Mouse (Mus musculus) heart, embryonic 13.5 days (tissue): Measurements from ENCODE around the gene Ints1. TPM values are rescaled to one million over a fixed set of nuclear protein-coding genes. Genes with fewer than 3 reads are reported as not detected.

Experiments
- ATAC-seq: fragments of 200-750 bp; cut with Nextera tagmentation; 2 replicates; pipeline ENCODE4 v1.8.0; 2017; ENCODE audit warnings: moderate TSS enrichment; ENCODE audit not compliant: insufficient number of reproducible peaks, low FRiP score, low TSS enrichment; ENCODE audit errors: extremely low read depth
- H3K27ac ChIP-seq: fragments of 300-500 bp; sonication (generic); replicated peaks from 2 replicates; pipeline ENCODE4 v1.5.1; 2015; ENCODE audit warnings: moderate library complexity, mild to moderate bottlenecking, inconsistent platforms
- H3K27me3 ChIP-seq: fragments of 300-500 bp; sonication (generic); replicated peaks from 2 replicates; pipeline ENCODE4 v1.6.1; 2015; ENCODE audit warnings: mild to moderate bottlenecking, inconsistent platforms
- H3K36me3 ChIP-seq: fragments of 300-500 bp; sonication (generic); 2 replicates; pipeline ENCODE4 v1.6.1; 2015; ENCODE audit warnings: mild to moderate bottlenecking, inconsistent platforms
- H3K4me1 ChIP-seq: fragments of 300-500 bp; sonication (generic); 2 replicates; pipeline ENCODE4 v1.6.1; 2015; ENCODE audit warnings: inconsistent platforms
- H3K4me2 ChIP-seq: fragments of 300-500 bp; sonication (generic); 2 replicates; pipeline ENCODE4 v1.6.1; 2015; ENCODE audit warnings: inconsistent platforms, mild to moderate bottlenecking, moderate library complexity
- H3K4me3 ChIP-seq: fragments of 300-500 bp; sonication (generic); 2 replicates; pipeline ENCODE4 v1.5.1; 2015; ENCODE audit warnings: moderate library complexity, mild to moderate bottlenecking, inconsistent platforms
- H3K9ac ChIP-seq: fragments of 300-500 bp; sonication (generic); 2 replicates; pipeline ENCODE4 v1.6.1; 2015; ENCODE audit warnings: inconsistent platforms, mild to moderate bottlenecking, moderate library complexity
- H3K9me3 ChIP-seq: fragments of 300-500 bp; sonication (generic); 2 replicates; pipeline ENCODE4 v1.6.1; 2016; ENCODE audit warnings: inconsistent platforms
- WGBS: fragments of 180-500 bp; shearing (Covaris S2); methylation state at CpG from one replicate; pipeline ENCODE4 v1.1.7; 2015; ENCODE audit warnings: mixed read lengths; 5-methylcytosine and 5-hydroxymethylcytosine counted together
- polyA plus RNA-seq: library from polyadenylated mRNA; unstranded; fragments of >200 nt; fragmentation: Nextera tagmentation; extraction: Ambion mirVana; gene quantifications from 2 replicates; pipeline ENCODE4 v1.2.1, GENCODE M21; 2015

The Ints1 gene
- polyA plus RNA-seq, 1 experiment from 2014 or later, result 19.1 TPM

- H3K4me1 ChIP-seq, result peaks cover 59% of the 10 kb centered on the region
Observed at GRCm38 (mm10) chr5:139792159-139792775, 16.8 kb upstream of the Ints1 start.

GRCm38 (mm10) chr5:139791227-139792158 lies 16.0 kb upstream of the Ints1 start, which contains the start of gene Mafk:
Mafk (plus strand) TSS chr5:139791513.
- peak within 1 kb of the TSS; percentile 94 for H3K9ac ChIP-seq
- peak within 1 kb of the TSS; percentile 99 for H3K4me2 ChIP-seq
- H3K36me3 ChIP-seq, result no peaks in the 10 kb centered on the region
- H3K4me3 ChIP-seq, result peak within 1 kb of the TSS; percentile 98
- no peaks in the 10 kb centered on the region for H3K9me3 ChIP-seq
- H3K27me3 ChIP-seq, result no peaks in the 10 kb centered on the region
- H3K27ac ChIP-seq, result peak within 1 kb of the TSS; percentile 99
- WGBS, result under 1% methylated on average over 92 of the region's 92 CpGs
- peaks cover 52% of the 10 kb centered on the region for H3K4me1 ChIP-seq
- ATAC-seq, result peak; percentile 86

More at GRCm38 (mm10) chr5:139792159-139792775, 16.8 kb upstream of the Ints1 start:
- peak overlapping the region; percentile 94 for H3K9ac ChIP-seq
- no peaks in the 10 kb centered on the region for H3K36me3 ChIP-seq
- H3K4me2 ChIP-seq, result peak overlapping the region; percentile 99
- peak overlapping the region; percentile 99 for H3K27ac ChIP-seq
- H3K27me3 ChIP-seq, result no peaks in the 10 kb centered on the region
- peak overlapping the region; percentile 98 for H3K4me3 ChIP-seq
- H3K9me3 ChIP-seq, result no peaks in the 10 kb centered on the region
- ATAC-seq, result no peak
- 7% methylated on average over 11 of the region's 11 CpGs for WGBS

GRCm38 (mm10) chr5:139789466-139789865 lies 14.0 kb upstream of the Ints1 start:
- Histone ChIP-seq H3K4me1 (peaks cover 32% of the 10 kb centered on the region), H3K9me3 (no peaks in the 10 kb centered on the region), H3K36me3 (no peaks in the 10 kb centered on the region), H3K4me2 (no peak overlapping the region), H3K27ac (no peak overlapping the region), H3K9ac (no peak overlapping the region), H3K4me3 (no peak overlapping the region), H3K27me3 (no peaks in the 10 kb centered on the region)
- ATAC-seq, result no peak
- WGBS, result 39% methylated on average over 4 of the region's 4 CpGs

- Histone ChIP-seq H3K9ac (no peak overlapping the region), H3K36me3 (no peaks in the 10 kb centered on the region), H3K27me3 (no peaks in the 10 kb centered on the region), H3K4me3 (no peak overlapping the region), H3K4me2 (no peak overlapping the region), H3K4me1 (no peaks in the 10 kb centered on the region), H3K9me3 (no peaks in the 10 kb centered on the region), H3K27ac (no peak overlapping the region)
- 60% methylated on average over 8 of the region's 8 CpGs for WGBS
- no peak for ATAC-seq
Observed at GRCm38 (mm10) chr5:139781406-139781805, 5.9 kb upstream of the Ints1 start.

GRCm38 (mm10) chr5:139776966-139777365 lies 1.5 kb upstream of the Ints1 start:
- Histone ChIP-seq H3K36me3 (peaks cover 22% of the 10 kb centered on the region), H3K27ac (no peak overlapping the region), H3K4me1 (peaks cover 11% of the 10 kb centered on the region), H3K27me3 (no peaks in the 10 kb centered on the region), H3K4me2 (no peak overlapping the region), H3K4me3 (no peak overlapping the region), H3K9ac (no peak overlapping the region), H3K9me3 (no peaks in the 10 kb centered on the region)
- 68% methylated on average over 5 of the region's 5 CpGs for WGBS
- ATAC-seq, result no peak

GRCm38 (mm10) chr5:139768216-139768615 lies 7.3 kb downstream of the Ints1 start:
- no peaks in the 10 kb centered on the region for H3K9me3 ChIP-seq
- no peak for ATAC-seq
- no peaks in the 10 kb centered on the region for H3K4me1 ChIP-seq
- no peak overlapping the region for H3K4me3 ChIP-seq
- WGBS, result 89% methylated on average over 8 of the region's 8 CpGs
- H3K4me2 ChIP-seq, result no peak overlapping the region
- no peaks in the 10 kb centered on the region for H3K27me3 ChIP-seq
- no peak overlapping the region for H3K27ac ChIP-seq
- H3K36me3 ChIP-seq, result peaks cover 100% of the 10 kb centered on the region
- no peak overlapping the region for H3K9ac ChIP-seq

- Histone ChIP-seq H3K9ac (no peak overlapping the region), H3K27ac (no peak overlapping the region), H3K36me3 (peaks cover 100% of the 10 kb centered on the region), H3K9me3 (no peaks in the 10 kb centered on the region), H3K4me3 (no peak overlapping the region), H3K4me2 (no peak overlapping the region), H3K4me1 (no peaks in the 10 kb centered on the region), H3K27me3 (no peaks in the 10 kb centered on the region)
- 78% methylated on average over 11 of the region's 11 CpGs for WGBS
- ATAC-seq, result no peak
Observed at GRCm38 (mm10) chr5:139764296-139764695, 11.2 kb downstream of the Ints1 start.

- H3K9me3 ChIP-seq, result no peaks in the 10 kb centered on the region
- no peaks in the 10 kb centered on the region for H3K27me3 ChIP-seq
- no peaks in the 10 kb centered on the region for H3K4me1 ChIP-seq
- no peak overlapping the region for H3K4me3 ChIP-seq
- peaks cover 98% of the 10 kb centered on the region for H3K36me3 ChIP-seq
- H3K9ac ChIP-seq, result no peak overlapping the region
- H3K27ac ChIP-seq, result no peak overlapping the region
- WGBS, result 82% methylated on average over 16 of the region's 16 CpGs
- no peak for ATAC-seq
- no peak overlapping the region for H3K4me2 ChIP-seq
Observed at GRCm38 (mm10) chr5:139758096-139758495, 17.4 kb downstream of the Ints1 start.

GRCm38 (mm10) chr5:139756586-139756985 lies 18.9 kb downstream of the Ints1 start:
- no peaks in the 10 kb centered on the region for H3K4me1 ChIP-seq
- no peaks in the 10 kb centered on the region for H3K9me3 ChIP-seq
- 96% methylated on average over 2 of the region's 2 CpGs for WGBS
- ATAC-seq, result no peak
- H3K27me3 ChIP-seq, result no peaks in the 10 kb centered on the region
- no peak overlapping the region for H3K4me2 ChIP-seq
- H3K27ac ChIP-seq, result no peak overlapping the region
- no peak overlapping the region for H3K4me3 ChIP-seq
- H3K36me3 ChIP-seq, result peaks cover 98% of the 10 kb centered on the region
- no peak overlapping the region for H3K9ac ChIP-seq

GRCm38 (mm10) chr5:139756135-139756534 lies 19.3 kb downstream of the Ints1 start:
- 84% methylated on average over 12 of the region's 12 CpGs for WGBS
- Histone ChIP-seq H3K36me3 (peaks cover 98% of the 10 kb centered on the region), H3K9me3 (no peaks in the 10 kb centered on the region)

GRCm38 (mm10) chr5:139754753-139755152 lies 20.7 kb downstream of the Ints1 start:
- Histone ChIP-seq H3K27ac (no peak overlapping the region), H3K36me3 (peaks cover 96% of the 10 kb centered on the region), H3K4me3 (no peak overlapping the region), H3K9me3 (no peaks in the 10 kb centered on the region), H3K4me2 (no peak overlapping the region), H3K27me3 (no peaks in the 10 kb centered on the region), H3K9ac (no peak overlapping the region), H3K4me1 (no peaks in the 10 kb centered on the region)
- no peak for ATAC-seq
- 29% methylated on average over 12 of the region's 12 CpGs for WGBS

More at GRCm38 (mm10) chr5:139756135-139756534, 19.3 kb downstream of the Ints1 start:
- Histone ChIP-seq H3K9ac (no peak overlapping the region), H3K4me3 (no peak overlapping the region), H3K4me2 (no peak overlapping the region), H3K27ac (no peak overlapping the region), H3K27me3 (no peaks in the 10 kb centered on the region), H3K4me1 (no peaks in the 10 kb centered on the region)
- no peak for ATAC-seq
